Mouse (Mus musculus) forebrain, embryonic 13.5 days (tissue): ENCODE data around the gene Nol10. TPM values are rescaled to one million over a fixed set of nuclear protein-coding genes. Genes with fewer than 3 reads are reported as not detected.

Source experiments
- ATAC-seq: fragments of 200-750 bp; cut with Nextera tagmentation; 2 replicates; pipeline ENCODE4 v1.8.0; 2017
- H3K27ac ChIP-seq: fragments of 300-500 bp; sonication (generic); 2 replicates; pipeline ENCODE4 v1.5.1; 2015; ENCODE audit warnings: inconsistent platforms, mild to moderate bottlenecking, moderate library complexity
- H3K27me3 ChIP-seq: fragments of 300-500 bp; sonication (generic); 2 replicates; pipeline ENCODE4 v1.6.1; 2015; ENCODE audit warnings: mild to moderate bottlenecking, inconsistent platforms
- H3K36me3 ChIP-seq: fragments of 300-500 bp; sonication (generic); 2 replicates; pipeline ENCODE4 v1.6.1; 2015; ENCODE audit warnings: mild to moderate bottlenecking, inconsistent platforms; ENCODE audit not compliant: poor library complexity, severe bottlenecking
- H3K4me1 ChIP-seq: fragments of 300-500 bp; sonication (generic); 2 replicates; pipeline ENCODE4 v1.6.1; 2015; ENCODE audit warnings: inconsistent platforms
- H3K4me2 ChIP-seq: fragments of 300-500 bp; sonication (generic); 2 replicates; pipeline ENCODE4 v1.6.1; 2015; ENCODE audit warnings: inconsistent platforms, mild to moderate bottlenecking, moderate library complexity
- H3K4me3 ChIP-seq: fragments of 300-500 bp; sonication (generic); 2 replicates; pipeline ENCODE4 v1.5.1; 2015; ENCODE audit warnings: mild to moderate bottlenecking, inconsistent platforms
- H3K9ac ChIP-seq: fragments of 300-500 bp; sonication (generic); 2 replicates; pipeline ENCODE4 v1.6.1; 2015; ENCODE audit warnings: mild to moderate bottlenecking, inconsistent platforms
- H3K9me3 ChIP-seq: fragments of 300-500 bp; sonication (generic); replicated peaks from 2 replicates; pipeline ENCODE4 v1.6.1; 2016; ENCODE audit warnings: inconsistent platforms
- WGBS: fragments of 180-500 bp; shearing (Covaris S2); methylation state at CpG from one replicate; pipeline ENCODE4 v1.1.7; 2015; 5-methylcytosine and 5-hydroxymethylcytosine counted together
- polyA plus RNA-seq: library from polyadenylated mRNA; unstranded; fragments of >200 nt; fragmentation: Nextera tagmentation; extraction: Ambion mirVana; gene quantifications from 2 replicates; pipeline ENCODE4 v1.2.1, GENCODE M21; 2015

Gene Nol10
- polyA plus RNA-seq, result 26.4 and 28.0 TPM in 2 replicates

DNA sequence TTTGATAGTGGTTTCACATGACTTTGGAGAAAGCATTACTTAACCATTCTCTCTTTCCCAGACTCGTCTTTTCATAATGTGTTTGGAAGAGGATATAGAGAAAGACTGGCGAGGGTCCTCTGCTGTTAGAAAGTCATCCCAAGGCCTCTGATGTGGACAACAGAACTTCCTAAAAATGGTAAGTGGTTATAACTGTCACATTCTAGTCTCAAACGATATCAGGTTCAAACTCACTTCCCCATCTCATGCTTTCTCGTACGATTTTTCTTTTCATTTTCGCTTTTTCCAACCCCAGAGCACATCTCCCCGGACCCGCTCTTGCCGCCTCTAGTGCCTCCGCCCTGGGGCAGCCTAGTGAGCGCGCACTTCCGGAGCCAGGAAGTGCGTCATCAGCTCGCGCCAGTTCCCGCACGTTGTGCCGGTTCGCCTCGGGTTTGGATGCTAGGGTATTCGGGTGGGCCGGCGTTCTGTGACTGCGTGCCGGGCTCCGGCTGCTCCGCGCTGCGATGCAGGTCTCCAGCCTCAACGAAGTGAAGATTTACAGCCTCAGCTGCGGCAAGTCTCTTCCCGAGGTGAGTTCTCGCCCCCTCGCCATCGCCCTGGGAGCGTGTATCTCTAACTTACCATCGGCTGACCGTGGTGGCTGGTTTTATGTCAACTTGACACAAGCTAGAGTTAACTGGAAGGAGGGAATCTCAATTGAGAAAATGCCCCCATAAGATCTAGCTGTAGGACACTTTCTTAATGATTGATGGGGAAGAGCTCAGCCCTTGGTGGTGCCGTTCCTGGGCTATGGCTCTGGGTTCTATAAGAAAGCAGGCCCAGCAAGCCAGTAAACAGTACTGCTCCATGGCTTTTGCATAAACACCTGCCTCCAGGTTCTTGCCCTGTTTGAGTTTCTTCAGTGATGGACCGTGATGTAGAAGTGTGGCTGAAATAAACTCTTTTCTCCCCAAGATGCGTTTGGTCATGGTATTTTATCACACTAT is at the start of gene Nol10:
Gene Nol10, plus strand, starts transcription at position 411 of the 989 bp plus-strand sequence.
- Histone ChIP-seq H3K36me3 (peaks cover 28% of the 10 kb centered on the region), H3K27me3 (no peaks in the 10 kb centered on the region), H3K4me3 (peak within 1 kb of the TSS; percentile 84), H3K9me3 (no peaks in the 10 kb centered on the region), H3K9ac (peak within 1 kb of the TSS; percentile 83), H3K4me2 (peak within 1 kb of the TSS; percentile 84), H3K27ac (no peak within 1 kb of the TSS; the same call in 1 of the 2 replicates), H3K4me1 (peaks cover 16% of the 10 kb centered on the region)
- WGBS, result under 1% methylated on average over 42 of the region's 42 CpGs
- ATAC-seq, result peak; percentile 98

DNA sequence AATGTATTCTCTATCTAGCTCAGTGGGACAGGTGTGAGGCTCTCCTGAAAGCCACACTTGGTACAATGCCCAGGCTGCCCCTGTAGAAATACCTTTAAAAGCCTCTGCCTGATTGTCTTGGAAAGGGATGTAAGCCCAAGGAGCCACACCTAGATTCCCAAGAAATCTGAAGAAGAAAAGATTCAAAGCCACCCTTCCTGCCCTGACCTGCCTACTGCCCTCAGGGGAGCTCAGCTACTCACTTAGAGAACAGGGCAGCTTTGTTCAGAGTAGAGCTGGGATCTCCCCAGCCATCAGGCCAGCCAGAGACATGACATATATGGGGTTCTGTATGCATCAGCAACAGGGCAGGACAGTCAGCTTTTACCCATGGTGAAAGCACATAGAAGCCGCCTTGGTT is 48.4 kb upstream of the Nol10 start:
- Histone ChIP-seq H3K4me2 (no peak overlapping the region), H3K27me3 (no peaks in the 10 kb centered on the region), H3K36me3 (no peaks in the 10 kb centered on the region), H3K4me1 (no peaks in the 10 kb centered on the region), H3K9me3 (no peaks in the 10 kb centered on the region), H3K4me3 (no peak overlapping the region), H3K9ac (no peak overlapping the region), H3K27ac (no peak overlapping the region)
- WGBS, result 100% methylated on average over 1 of the region's 1 CpGs
- ATAC-seq, result no peak

DNA sequence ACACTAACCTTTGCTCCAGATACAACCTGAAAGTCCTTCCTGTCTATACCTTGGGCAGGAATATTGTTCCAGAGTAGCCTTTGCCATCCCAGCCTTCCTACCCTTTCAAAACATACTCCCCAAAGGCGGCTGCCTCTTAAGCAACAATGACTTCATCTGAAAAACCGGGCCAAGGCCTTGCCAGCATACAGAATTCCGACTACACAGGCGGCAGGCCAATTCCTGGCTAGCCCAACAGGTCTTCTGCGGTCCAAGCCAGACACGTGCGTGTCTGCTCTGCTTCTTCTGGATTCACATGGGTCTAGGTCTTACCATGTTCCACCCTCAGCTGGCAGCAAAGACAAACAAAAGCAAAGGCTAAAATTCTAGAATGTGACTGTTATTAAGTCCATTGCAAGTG is 42.8 kb upstream of the Nol10 start:
- Histone ChIP-seq H3K27me3 (no peaks in the 10 kb centered on the region), H3K4me2 (no peak overlapping the region), H3K4me1 (no peaks in the 10 kb centered on the region), H3K4me3 (no peak overlapping the region), H3K9ac (no peak overlapping the region), H3K36me3 (no peaks in the 10 kb centered on the region), H3K27ac (no peak overlapping the region), H3K9me3 (no peaks in the 10 kb centered on the region)
- WGBS, result 87% methylated on average over 7 of the region's 7 CpGs
- ATAC-seq, result no peak

DNA sequence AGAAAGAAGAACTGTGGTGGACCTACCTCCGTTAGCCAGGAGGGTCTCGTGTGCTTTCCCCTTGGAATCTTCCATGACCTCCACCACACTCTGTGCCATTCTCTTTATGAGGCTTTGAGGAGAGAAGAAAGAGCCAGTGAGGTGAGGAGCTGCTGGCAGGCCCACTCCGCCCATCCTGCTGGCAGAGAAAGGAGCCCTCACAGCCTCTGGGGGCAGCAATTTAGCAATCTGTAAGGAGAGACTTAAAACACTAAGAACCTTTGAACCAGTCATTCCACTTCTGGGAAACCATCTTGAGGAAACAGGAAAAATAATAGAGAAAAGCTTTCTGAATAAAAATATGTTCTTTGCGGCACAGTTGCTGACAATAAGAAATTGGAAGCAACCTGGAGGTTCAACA is 40.0 kb upstream of the Nol10 start:
- Histone ChIP-seq H3K9me3 (no peaks in the 10 kb centered on the region), H3K4me2 (no peak overlapping the region), H3K4me3 (no peak overlapping the region), H3K27me3 (no peaks in the 10 kb centered on the region), H3K27ac (no peak overlapping the region), H3K9ac (no peak overlapping the region), H3K4me1 (0 out of 2 replicates have a peak, but pooled peaks cover 5% of the 10 kb centered on the region), H3K36me3 (no peaks in the 10 kb centered on the region)
- no peak for ATAC-seq
- 31% methylated on average over 4 of the region's 4 CpGs for WGBS

DNA sequence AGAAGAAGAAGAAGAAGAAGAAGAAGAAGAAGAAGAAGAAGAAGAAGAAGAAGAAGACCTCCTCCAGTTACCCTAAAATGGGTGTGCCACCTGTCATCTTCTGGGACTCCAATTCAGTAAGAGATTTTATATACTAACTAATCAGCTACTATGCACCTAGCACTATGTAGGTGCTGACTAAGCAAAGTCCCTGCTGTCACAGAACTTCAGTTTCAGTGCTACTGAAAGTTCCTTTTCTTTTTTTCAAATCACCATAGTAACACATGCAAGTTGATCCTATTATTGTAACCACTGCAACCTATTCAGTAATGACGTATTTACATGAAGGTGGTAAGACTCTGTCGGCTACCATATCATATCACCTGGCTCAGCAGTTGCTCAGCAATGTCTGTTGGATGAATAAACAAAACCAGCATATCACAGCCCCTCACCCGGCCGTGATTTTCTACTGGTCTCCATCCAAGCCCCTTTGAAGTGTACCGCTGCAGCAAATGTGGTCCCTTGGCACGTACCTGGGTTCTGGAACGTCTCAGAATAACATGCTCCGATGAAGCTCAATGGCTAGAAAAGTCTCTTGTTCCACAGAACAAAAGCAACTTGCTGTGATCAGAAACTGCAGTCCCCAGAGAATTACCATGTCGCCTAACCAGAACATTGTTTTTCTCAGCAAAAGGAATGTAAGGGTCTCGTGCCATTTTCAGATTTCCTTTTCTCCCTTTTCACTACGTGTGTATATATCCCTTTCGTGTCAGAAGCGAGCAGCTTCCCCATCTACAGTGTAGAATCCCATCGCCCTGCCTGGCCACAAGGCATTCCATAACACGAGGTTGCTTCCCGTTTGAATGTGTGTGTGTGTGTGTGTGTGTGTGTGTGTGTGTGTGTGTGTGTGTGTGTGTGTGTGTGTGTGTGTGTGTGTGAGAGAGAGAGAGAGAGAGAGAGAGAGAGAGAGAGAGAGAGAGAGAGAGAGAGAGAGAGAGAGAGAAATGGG is 37.1 kb upstream of the Nol10 start:
- no peaks in the 10 kb centered on the region for H3K9me3 ChIP-seq
- H3K4me1 ChIP-seq, result 0 out of 2 replicates have a peak, but pooled peaks cover 5% of the 10 kb centered on the region
- no peaks in the 10 kb centered on the region for H3K36me3 ChIP-seq
- WGBS, result 22% methylated on average over 16 of the region's 16 CpGs
- H3K27me3 ChIP-seq, result no peaks in the 10 kb centered on the region
- H3K4me2 ChIP-seq, result peak overlapping the region; percentile 33
- no peak overlapping the region for H3K9ac ChIP-seq
- no peak overlapping the region for H3K4me3 ChIP-seq
- no peak overlapping the region for H3K27ac ChIP-seq
- peak; percentile 45; the same call in 1 of the 2 replicates for ATAC-seq

DNA sequence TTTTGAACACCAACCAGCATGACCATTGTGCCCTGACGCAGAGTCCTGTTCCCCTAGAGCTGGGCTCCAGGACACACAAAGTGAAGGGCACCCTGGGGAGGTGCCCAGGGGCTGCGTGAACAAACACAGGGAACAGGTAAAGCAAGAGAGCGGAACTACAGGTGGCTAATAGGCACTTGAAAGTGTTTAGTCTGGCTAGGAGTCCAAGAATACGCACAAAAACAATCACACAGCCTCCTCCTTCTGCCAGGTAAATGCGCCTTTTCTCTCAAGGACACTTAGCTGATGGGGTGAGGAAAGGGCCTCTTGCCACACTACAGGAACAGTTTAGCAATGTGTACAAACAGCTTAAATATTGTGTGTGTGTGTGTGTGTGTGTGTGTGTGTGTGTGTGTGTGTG is 32.2 kb upstream of the Nol10 start:
- H3K4me3 ChIP-seq, result no peak overlapping the region
- no peak overlapping the region for H3K27ac ChIP-seq
- no peaks in the 10 kb centered on the region for H3K27me3 ChIP-seq
- 86% methylated on average over 5 of the region's 5 CpGs for WGBS
- no peaks in the 10 kb centered on the region for H3K9me3 ChIP-seq
- no peak overlapping the region for H3K4me2 ChIP-seq
- H3K9ac ChIP-seq, result no peak overlapping the region
- H3K4me1 ChIP-seq, result 0 out of 2 replicates have a peak, but pooled peaks cover 3% of the 10 kb centered on the region
- no peaks in the 10 kb centered on the region for H3K36me3 ChIP-seq
- ATAC-seq, result no peak

DNA sequence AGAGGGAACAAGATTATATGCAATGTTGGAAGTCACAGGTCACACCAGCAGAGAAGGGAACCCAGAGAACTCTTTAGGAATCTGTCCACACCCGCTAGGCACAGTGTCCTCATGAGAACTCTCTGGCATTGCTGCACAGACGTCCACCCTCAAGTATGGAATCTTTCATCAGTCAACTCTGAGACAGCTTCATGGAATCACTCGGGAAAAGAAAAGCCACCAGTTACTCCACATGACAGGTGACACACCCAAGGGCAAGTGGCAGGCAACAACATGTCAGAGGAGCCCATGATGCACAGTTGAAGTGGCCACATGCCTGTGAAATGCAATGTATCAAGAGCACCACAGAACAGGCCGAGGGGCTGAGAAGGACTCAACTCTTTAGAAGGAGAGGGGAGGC is 30.3 kb upstream of the Nol10 start:
- no peaks in the 10 kb centered on the region for H3K9me3 ChIP-seq
- peaks cover 9% of the 10 kb centered on the region for H3K27me3 ChIP-seq
- no peak for ATAC-seq
- no peaks in the 10 kb centered on the region for H3K4me1 ChIP-seq
- H3K9ac ChIP-seq, result no peak overlapping the region
- WGBS, result 76% methylated on average over 4 of the region's 4 CpGs
- no peak overlapping the region for H3K27ac ChIP-seq
- no peak overlapping the region for H3K4me3 ChIP-seq
- no peak overlapping the region for H3K4me2 ChIP-seq
- no peaks in the 10 kb centered on the region for H3K36me3 ChIP-seq

DNA sequence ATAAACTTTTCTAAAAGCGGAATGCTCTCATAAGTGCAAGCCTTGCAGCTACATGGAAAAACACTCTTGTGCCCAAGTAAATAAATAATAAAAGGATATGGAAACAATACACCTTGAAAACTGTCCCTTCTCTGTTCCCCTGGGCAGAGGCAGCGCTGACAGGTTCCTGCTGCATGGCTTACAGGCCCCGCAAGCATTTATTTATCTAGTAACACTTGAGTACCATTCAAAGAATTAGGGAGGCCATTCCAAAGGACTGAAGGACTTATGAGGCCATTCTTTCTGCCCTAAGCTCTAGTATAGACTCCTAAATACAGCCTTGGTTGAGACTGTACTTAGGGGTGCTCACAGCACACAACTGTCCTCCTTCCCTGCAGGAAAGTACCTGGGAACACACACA is 29.8 kb upstream of the Nol10 start:
- H3K36me3 ChIP-seq, result no peaks in the 10 kb centered on the region
- 78% methylated on average over 3 of the region's 3 CpGs for WGBS
- H3K9me3 ChIP-seq, result no peaks in the 10 kb centered on the region
- no peak for ATAC-seq
- H3K9ac ChIP-seq, result no peak overlapping the region
- peaks cover 14% of the 10 kb centered on the region for H3K27me3 ChIP-seq
- H3K4me2 ChIP-seq, result no peak overlapping the region
- H3K4me3 ChIP-seq, result no peak overlapping the region
- no peak overlapping the region for H3K27ac ChIP-seq
- no peaks in the 10 kb centered on the region for H3K4me1 ChIP-seq

DNA sequence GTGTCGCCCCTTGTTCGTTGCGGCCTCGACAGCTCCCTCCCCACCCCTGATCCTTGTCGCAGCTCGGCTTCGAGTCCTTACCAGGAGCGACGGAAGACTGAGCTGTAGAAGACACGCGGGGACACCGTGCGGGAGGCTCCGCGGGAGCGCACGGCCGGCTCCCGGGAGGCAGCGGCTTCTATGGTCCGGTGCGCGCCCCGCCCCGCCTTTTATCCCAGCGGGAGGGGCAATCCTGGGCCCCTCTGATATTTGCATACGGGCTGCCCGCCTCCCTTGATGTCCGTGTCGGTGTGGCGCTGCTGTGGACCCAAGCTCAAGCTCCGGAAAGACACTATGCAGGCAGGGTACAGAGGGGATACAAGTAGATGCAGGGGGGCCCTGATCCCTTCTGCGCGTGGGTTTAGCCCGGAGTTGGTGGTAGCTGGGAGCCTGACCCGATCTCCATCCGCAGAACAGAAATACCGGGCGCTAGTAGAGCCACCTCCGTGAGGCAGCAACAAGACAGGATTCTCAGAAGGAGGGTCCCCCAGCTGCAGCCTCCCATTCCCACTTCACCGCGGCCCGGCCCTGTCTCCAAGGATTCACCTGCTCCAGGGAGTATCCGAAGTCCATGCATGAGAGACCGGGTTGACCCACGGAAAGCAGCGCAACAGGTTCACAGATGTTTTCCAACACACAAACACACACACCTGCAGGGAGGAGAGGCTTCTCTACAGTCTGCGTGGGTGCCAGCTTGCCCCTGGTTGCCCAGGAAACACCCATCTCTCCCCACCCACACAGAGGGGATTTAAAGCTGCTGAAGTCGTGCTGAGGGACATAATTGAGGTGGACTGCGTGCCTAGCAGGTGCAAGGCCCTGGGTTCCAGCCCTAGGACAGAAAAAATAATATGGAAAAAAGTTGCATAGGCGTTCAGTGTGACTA is 23.4 kb upstream of the Nol10 start:
- Histone ChIP-seq H3K27me3 (peaks cover 41% of the 10 kb centered on the region), H3K4me2 (peak overlapping the region; percentile 84), H3K9me3 (no peaks in the 10 kb centered on the region), H3K36me3 (no peaks in the 10 kb centered on the region), H3K4me1 (peaks cover 12% of the 10 kb centered on the region), H3K9ac (peak overlapping the region; percentile 65), H3K4me3 (peak overlapping the region; percentile 47), H3K27ac (no peak overlapping the region)
- ATAC-seq, result peak; percentile 55; the same call in 1 of the 2 replicates
- 3% methylated on average over 51 of the region's 51 CpGs for WGBS

DNA sequence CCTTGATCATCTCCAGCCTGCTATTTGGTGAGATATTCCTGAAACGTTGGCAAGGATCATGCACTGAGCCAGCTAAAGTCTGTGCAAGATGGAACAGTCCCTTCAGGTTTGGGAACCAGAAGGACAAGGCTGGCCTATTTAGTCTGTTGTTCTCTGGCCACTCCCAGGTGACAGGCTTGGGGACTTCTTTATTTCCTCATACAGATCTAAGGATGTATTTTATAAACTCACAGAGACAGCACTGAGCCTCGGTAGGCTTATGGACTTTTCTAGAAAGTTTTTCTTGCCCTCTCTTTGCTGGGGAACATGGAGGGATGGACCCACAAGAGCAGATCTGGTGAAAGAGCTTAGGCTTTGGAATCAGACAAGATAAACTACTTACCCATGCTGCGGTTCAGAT is 19.0 kb upstream of the Nol10 start, which contains the start of gene Atp6v1c2:
Gene Atp6v1c2, minus strand, starts transcription at position 101 of the 400 bp plus-strand sequence.
- H3K4me1 ChIP-seq, result peaks cover 10% of the 10 kb centered on the region
- H3K36me3 ChIP-seq, result no peaks in the 10 kb centered on the region
- no peak within 1 kb of the TSS for H3K4me3 ChIP-seq
- WGBS, result 76% methylated on average over 3 of the region's 3 CpGs
- no peak within 1 kb of the TSS for H3K27ac ChIP-seq
- H3K9ac ChIP-seq, result no peak within 1 kb of the TSS
- H3K27me3 ChIP-seq, result peaks cover 19% of the 10 kb centered on the region
- no peak for ATAC-seq
- no peak within 1 kb of the TSS for H3K4me2 ChIP-seq
- H3K9me3 ChIP-seq, result no peaks in the 10 kb centered on the region

DNA sequence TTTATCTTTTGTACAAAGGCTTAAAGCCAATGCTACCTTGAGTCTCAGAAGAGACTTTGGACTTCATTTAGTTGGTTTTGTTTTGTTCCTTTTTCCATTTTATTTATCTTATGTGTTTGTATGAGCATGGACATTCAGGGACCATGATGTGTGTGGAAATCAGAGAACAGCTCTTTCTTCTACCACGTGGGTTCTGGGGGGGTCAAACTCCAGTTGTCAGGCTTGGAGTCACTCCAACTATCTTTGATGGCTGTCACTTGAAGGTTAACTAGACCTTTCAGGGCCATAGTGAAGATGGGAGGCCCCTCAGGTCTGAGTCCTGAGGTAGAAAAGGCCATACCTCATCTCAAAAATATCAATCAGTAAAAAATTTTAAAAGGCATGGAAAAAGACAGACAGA is 14.8 kb upstream of the Nol10 start:
- Histone ChIP-seq H3K4me1 (no peaks in the 10 kb centered on the region), H3K9ac (no peak overlapping the region), H3K9me3 (no peaks in the 10 kb centered on the region), H3K27ac (no peak overlapping the region), H3K36me3 (no peaks in the 10 kb centered on the region), H3K27me3 (no peaks in the 10 kb centered on the region), H3K4me3 (no peak overlapping the region), H3K4me2 (no peak overlapping the region)
- ATAC-seq, result no peak
- 30% methylated on average over 1 of the region's 1 CpGs for WGBS
